Mouse (Mus musculus): ENCODE measurements around the gene B4galnt3. TPM values are rescaled to one million over a fixed set of nuclear protein-coding genes. Genes with fewer than 3 reads are reported as not detected.

B4galnt3 gene
- polyA plus RNA-seq, 1 experiment from 2014 or later: 0.25 TPM

DNA sequence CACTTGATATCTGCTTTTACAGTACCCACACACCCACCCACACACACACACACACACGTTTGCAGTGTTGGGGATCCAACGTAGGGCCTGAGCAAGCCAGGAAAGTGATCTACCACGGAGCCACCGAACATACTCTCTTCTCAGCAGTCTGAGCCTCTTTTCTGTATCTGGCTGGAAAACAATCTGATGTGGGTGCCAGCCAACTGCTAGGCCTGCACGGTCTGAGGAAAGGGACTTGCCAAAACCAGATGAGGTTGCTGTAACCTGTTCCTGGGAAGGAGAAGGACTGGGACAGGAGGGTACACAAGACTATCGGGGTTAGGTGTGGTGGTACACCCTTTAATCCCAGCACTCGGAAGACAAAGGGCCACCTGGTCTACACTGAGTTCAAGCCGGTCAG is 51.1 kb downstream of the B4galnt3 start:
- H3K9ac ChIP-seq (ENCODE audit: low read depth, low read length): no peak overlapping the region
- ATAC-seq (replicated peaks; ENCODE audit: low FRiP score) (no peak), DNase-seq (ENCODE audit: low spot score) (no peak)
- no peak overlapping the region for H3K27ac ChIP-seq (ENCODE audit: low read depth, low read length)
- no peak overlapping the region for H3K4me3 ChIP-seq (ENCODE audit: low read depth, low read length)
- no peaks in the 10 kb centered on the region for H3K4me1 ChIP-seq (replicated peaks; ENCODE audit: control insufficient read depth, insufficient read depth, low read length)
- WGBS: 70% methylated on average over 8 of the region's 8 CpGs
- H3K36me3 ChIP-seq (ENCODE audit: control insufficient read depth, insufficient read depth, low read length): no peaks in the 10 kb centered on the region
- H3K4me2 ChIP-seq: no peak overlapping the region
- no peaks in the 10 kb centered on the region for H3K27me3 ChIP-seq (replicated peaks; ENCODE audit: control insufficient read depth, insufficient read depth, low read length)
- H3K9me3 ChIP-seq (ENCODE audit: control insufficient read depth, low read length): no peaks in the 10 kb centered on the region

DNA sequence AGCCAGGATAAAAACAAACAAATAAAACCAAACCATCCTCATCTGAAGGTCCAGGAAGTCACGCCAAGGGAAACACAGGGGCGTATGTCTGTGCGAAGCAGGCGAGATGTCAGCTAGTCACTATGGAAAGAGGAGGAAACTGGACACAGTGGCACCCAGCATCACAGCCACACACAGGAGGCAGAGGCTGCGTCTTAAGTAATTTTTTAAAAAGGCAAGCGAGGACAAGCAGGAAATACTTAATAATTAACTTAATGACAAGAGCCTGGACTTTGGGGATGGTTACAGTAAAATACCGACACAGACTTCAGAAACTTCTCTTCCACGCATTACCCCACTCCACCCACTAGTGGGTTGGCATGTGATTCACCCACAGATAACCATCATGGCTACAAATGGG is 51.8 kb downstream of the B4galnt3 start:
- DNase-seq (ENCODE audit: low spot score): no peak
- Histone ChIP-seq H3K36me3 (ENCODE audit: control insufficient read depth, insufficient read depth, low read length) (no peaks in the 10 kb centered on the region), H3K4me3 (ENCODE audit: low read depth, low read length) (no peak overlapping the region), H3K9ac (ENCODE audit: low read depth, low read length) (no peak overlapping the region), H3K4me1 (replicated peaks; ENCODE audit: control insufficient read depth, insufficient read depth, low read length) (no peaks in the 10 kb centered on the region), H3K27me3 (replicated peaks; ENCODE audit: control insufficient read depth, insufficient read depth, low read length) (no peaks in the 10 kb centered on the region), H3K27ac (ENCODE audit: low read depth, low read length) (no peak overlapping the region), H3K4me2 (no peak overlapping the region), H3K9me3 (ENCODE audit: control insufficient read depth, low read length) (no peaks in the 10 kb centered on the region)
- WGBS: 78% methylated on average over 8 of the region's 8 CpGs
- ATAC-seq (replicated peaks; ENCODE audit: low FRiP score): no peak

- H3K9ac ChIP-seq (ENCODE audit: low read depth, low read length): no peak overlapping the region
- no peaks in the 10 kb centered on the region for H3K4me1 ChIP-seq (replicated peaks; ENCODE audit: control insufficient read depth, insufficient read depth, low read length)
- no peak overlapping the region for H3K4me3 ChIP-seq (ENCODE audit: low read depth, low read length)
- H3K36me3 ChIP-seq (ENCODE audit: control insufficient read depth, insufficient read depth, low read length): no peaks in the 10 kb centered on the region
- no peaks in the 10 kb centered on the region for H3K27me3 ChIP-seq (replicated peaks; ENCODE audit: control insufficient read depth, insufficient read depth, low read length)
- no peak for DNase-seq (ENCODE audit: low spot score)
- no peak for ATAC-seq (replicated peaks; ENCODE audit: low FRiP score)
- H3K9me3 ChIP-seq (ENCODE audit: control insufficient read depth, low read length): no peaks in the 10 kb centered on the region
- no peak overlapping the region for H3K4me2 ChIP-seq
- no peak overlapping the region for H3K27ac ChIP-seq (ENCODE audit: low read depth, low read length)
- 87% methylated on average over 12 of the region's 12 CpGs for WGBS
These were observed 52.9 kb downstream of the B4galnt3 start for GRCm38 (mm10) chr6:120241453-120241852.

- ATAC-seq (replicated peaks; ENCODE audit: low FRiP score) (no peak), DNase-seq (ENCODE audit: low spot score) (no peak)
- no peak overlapping the region for H3K4me3 ChIP-seq (ENCODE audit: low read depth, low read length)
- no peak overlapping the region for H3K9ac ChIP-seq (ENCODE audit: low read depth, low read length)
- H3K36me3 ChIP-seq (ENCODE audit: control insufficient read depth, insufficient read depth, low read length): no peaks in the 10 kb centered on the region
- H3K27me3 ChIP-seq (replicated peaks; ENCODE audit: control insufficient read depth, insufficient read depth, low read length): no peaks in the 10 kb centered on the region
- no peak overlapping the region for H3K27ac ChIP-seq (ENCODE audit: low read depth, low read length)
- H3K4me2 ChIP-seq: no peak overlapping the region
- no peaks in the 10 kb centered on the region for H3K4me1 ChIP-seq (replicated peaks; ENCODE audit: control insufficient read depth, insufficient read depth, low read length)
- no peaks in the 10 kb centered on the region for H3K9me3 ChIP-seq (ENCODE audit: control insufficient read depth, low read length)
- WGBS: 65% methylated on average over 5 of the region's 5 CpGs
These were observed 53.9 kb downstream of the B4galnt3 start for GRCm38 (mm10) chr6:120240461-120240860.

DNA sequence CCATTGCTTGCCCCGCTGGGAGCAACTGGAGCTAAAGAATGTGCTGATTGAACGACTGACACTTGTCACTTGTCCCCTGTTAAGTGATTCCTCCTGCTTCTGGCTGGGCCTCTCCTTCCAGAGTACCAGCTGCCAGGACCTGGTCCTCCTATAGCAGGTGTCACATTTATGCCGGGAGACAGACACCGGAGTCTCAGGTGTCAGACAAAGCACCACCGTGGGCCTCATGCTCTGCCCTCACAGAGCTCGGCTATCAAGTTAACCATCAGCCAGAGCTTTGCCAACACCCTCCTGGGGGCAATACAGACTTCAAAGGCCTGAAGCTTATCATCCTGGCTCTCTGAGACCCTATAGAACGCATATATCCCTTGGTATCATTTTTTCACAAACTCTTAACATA is 58.5 kb downstream of the B4galnt3 start:
- 59% methylated on average over 7 of the region's 7 CpGs for WGBS
- DNase-seq (ENCODE audit: low spot score): no peak
- no peak overlapping the region for H3K4me3 ChIP-seq (ENCODE audit: low read depth, low read length)
- no peak for ATAC-seq (replicated peaks; ENCODE audit: low FRiP score)
- no peak overlapping the region for H3K27ac ChIP-seq (ENCODE audit: low read depth, low read length)
- no peaks in the 10 kb centered on the region for H3K36me3 ChIP-seq (ENCODE audit: control insufficient read depth, insufficient read depth, low read length)
- H3K27me3 ChIP-seq (replicated peaks; ENCODE audit: control insufficient read depth, insufficient read depth, low read length): no peaks in the 10 kb centered on the region
- H3K4me2 ChIP-seq: no peak overlapping the region
- no peaks in the 10 kb centered on the region for H3K9me3 ChIP-seq (ENCODE audit: control insufficient read depth, low read length)
- no peaks in the 10 kb centered on the region for H3K4me1 ChIP-seq (replicated peaks; ENCODE audit: control insufficient read depth, insufficient read depth, low read length)
- H3K9ac ChIP-seq (ENCODE audit: low read depth, low read length): no peak overlapping the region

- Histone ChIP-seq H3K4me1 (replicated peaks; ENCODE audit: control insufficient read depth, insufficient read depth, low read length) (no peaks in the 10 kb centered on the region), H3K9ac (ENCODE audit: low read depth, low read length) (no peak overlapping the region), H3K4me2 (no peak overlapping the region), H3K36me3 (ENCODE audit: control insufficient read depth, insufficient read depth, low read length) (no peaks in the 10 kb centered on the region), H3K27ac (ENCODE audit: low read depth, low read length) (no peak overlapping the region), H3K27me3 (replicated peaks; ENCODE audit: control insufficient read depth, insufficient read depth, low read length) (no peaks in the 10 kb centered on the region; the same call in 1 of the 2 replicates), H3K4me3 (ENCODE audit: low read depth, low read length) (no peak overlapping the region), H3K9me3 (ENCODE audit: control insufficient read depth, low read length) (no peaks in the 10 kb centered on the region)
- no peak for ATAC-seq (replicated peaks; ENCODE audit: low FRiP score)
- DNase-seq (ENCODE audit: low spot score): no peak
- 92% methylated on average over 6 of the region's 6 CpGs for WGBS
These were observed 61.5 kb downstream of the B4galnt3 start for GRCm38 (mm10) chr6:120232885-120233284.

- no peak overlapping the region for H3K4me3 ChIP-seq (ENCODE audit: low read depth, low read length)
- H3K36me3 ChIP-seq (ENCODE audit: control insufficient read depth, insufficient read depth, low read length): no peaks in the 10 kb centered on the region
- no peak overlapping the region for H3K9ac ChIP-seq (ENCODE audit: low read depth, low read length)
- DNase-seq (ENCODE audit: low spot score): no peak
- 49% methylated on average over 1 of the region's 1 CpGs for WGBS
- H3K27me3 ChIP-seq (replicated peaks; ENCODE audit: control insufficient read depth, insufficient read depth, low read length): no peaks in the 10 kb centered on the region; the same call in 1 of the 2 replicates
- H3K9me3 ChIP-seq (ENCODE audit: control insufficient read depth, low read length): no peaks in the 10 kb centered on the region
- no peak for ATAC-seq (replicated peaks; ENCODE audit: low FRiP score)
- H3K27ac ChIP-seq (ENCODE audit: low read depth, low read length): no peak overlapping the region
- H3K4me2 ChIP-seq: no peak overlapping the region
- H3K4me1 ChIP-seq (replicated peaks; ENCODE audit: control insufficient read depth, insufficient read depth, low read length): no peaks in the 10 kb centered on the region
These were observed 63.9 kb downstream of the B4galnt3 start for GRCm38 (mm10) chr6:120230441-120230840.

GRCm38 (mm10) chr6:120229806-120230205 is 64.6 kb downstream of the B4galnt3 start:
- Histone ChIP-seq H3K27me3 (replicated peaks; ENCODE audit: control insufficient read depth, insufficient read depth, low read length) (no peaks in the 10 kb centered on the region; the same call in 1 of the 2 replicates), H3K9me3 (ENCODE audit: control insufficient read depth, low read length) (no peaks in the 10 kb centered on the region)

GRCm38 (mm10) chr6:120227068-120227467 is 67.3 kb downstream of the B4galnt3 start:
- DNase-seq (ENCODE audit: low spot score): no peak
- Histone ChIP-seq H3K27ac (ENCODE audit: low read depth, low read length) (no peak overlapping the region), H3K9me3 (ENCODE audit: control insufficient read depth, low read length) (no peaks in the 10 kb centered on the region), H3K4me2 (no peak overlapping the region), H3K4me3 (ENCODE audit: low read depth, low read length) (no peak overlapping the region), H3K36me3 (ENCODE audit: control insufficient read depth, insufficient read depth, low read length) (no peaks in the 10 kb centered on the region), H3K4me1 (replicated peaks; ENCODE audit: control insufficient read depth, insufficient read depth, low read length) (no peaks in the 10 kb centered on the region), H3K27me3 (replicated peaks; ENCODE audit: control insufficient read depth, insufficient read depth, low read length) (no peaks in the 10 kb centered on the region; the same call in 1 of the 2 replicates), H3K9ac (ENCODE audit: low read depth, low read length) (no peak overlapping the region)
- WGBS: 83% methylated on average over 7 of the region's 7 CpGs
- no peak for ATAC-seq (replicated peaks; ENCODE audit: low FRiP score)

More at GRCm38 (mm10) chr6:120229806-120230205, 64.6 kb downstream of the B4galnt3 start:
- H3K36me3 ChIP-seq (ENCODE audit: control insufficient read depth, insufficient read depth, low read length): no peaks in the 10 kb centered on the region
- no peaks in the 10 kb centered on the region for H3K4me1 ChIP-seq (replicated peaks; ENCODE audit: control insufficient read depth, insufficient read depth, low read length)
- no peak overlapping the region for H3K27ac ChIP-seq (ENCODE audit: low read depth, low read length)
- ATAC-seq (replicated peaks; ENCODE audit: low FRiP score) (no peak), DNase-seq (ENCODE audit: low spot score) (no peak)
- no peak overlapping the region for H3K4me2 ChIP-seq
- WGBS: 76% methylated on average over 7 of the region's 7 CpGs
- no peak overlapping the region for H3K4me3 ChIP-seq (ENCODE audit: low read depth, low read length)
- no peak overlapping the region for H3K9ac ChIP-seq (ENCODE audit: low read depth, low read length)
